Comparison of ENCODE assay signal across 29 mouse cellular contexts in genomic region chr12:100776991-100777390, GRCm38 (mm10). TPM values are rescaled to one million over a fixed set of nuclear protein-coding genes. Genes with fewer than 3 reads are reported as not detected.
A peak's percentile ranks its signal among the peaks of the same experiment; 100 is the strongest.
DNase-seq lines count a peak whose midpoint lies in the region; ATAC-seq and TF ChIP-seq lines count a peak whose summit lies in the region.
"Had no signal": no experiment of that assay in that cellular context is flagged by ENCODE, and none has a peak within 500 bp of the region (broad histone marks: within the 10 kb centered on the region; RNA-seq: fewer than 3 reads in every experiment).

No protein-coding gene starts in this region.

- H3K4me1 ChIP-seq in bone marrow macrophage, adult 2 months (ENCODE audit: control insufficient read depth, insufficient read depth, low read length) = peaks cover 65% of the 10 kb centered on the region
- peaks cover 46% of the 10 kb centered on the region for H3K4me1 ChIP-seq in small intestine, adult 2 months (ENCODE audit: control insufficient read depth, insufficient read depth, insufficient read length, low read length)
- peaks cover 17% of the 10 kb centered on the region for H3K4me1 ChIP-seq in kidney, embryonic 15.5 days

- TF ChIP-seq POLR2A in bone marrow macrophage, adult 2 months (IDR thresholded peaks at IDR 0.05; ENCODE audit: borderline replicate concordance, low read depth, low read length) = no peak
- no peak for TF ChIP-seq POLR2A in small intestine, adult 2 months (IDR thresholded peaks at IDR 0.05; ENCODE audit: low read depth, low read length)

- no peak overlapping the region for H3K9ac ChIP-seq in kidney, embryonic 15.5 days
- H3K9ac ChIP-seq: embryonic facial prominence, embryonic 13.5 days; forebrain, embryonic 13.5 days; heart, embryonic 13.5 days; hindbrain, embryonic 12.5 days; hindbrain, embryonic 15.5 days had no signal

- TF ChIP-seq CTCF in bone marrow macrophage, adult 2 months (IDR thresholded peaks at IDR 0.05; ENCODE audit: low read depth, low read length) = no peak
- TF ChIP-seq CTCF in small intestine, adult 2 months (IDR thresholded peaks at IDR 0.05; ENCODE audit: extremely low read depth, insufficient read length, insufficient replicate concordance, low read depth, low read length) = no peak

- H3K36me3 ChIP-seq in small intestine, adult 2 months (ENCODE audit: control insufficient read depth, insufficient read depth, low read length) = no peaks in the 10 kb centered on the region
- H3K36me3 ChIP-seq in kidney, embryonic 15.5 days = no peaks in the 10 kb centered on the region
- H3K36me3 ChIP-seq: embryonic facial prominence, embryonic 10.5 days; embryonic facial prominence, embryonic 13.5 days; forebrain, embryonic 10.5 days; G1E; heart, embryonic 10.5 days; heart, embryonic 13.5 days; hindbrain, embryonic 12.5 days; hindbrain, embryonic 15.5 days had no signal

- no peaks in the 10 kb centered on the region for H3K9me3 ChIP-seq in kidney, embryonic 15.5 days (replicated peaks)
- H3K9me3 ChIP-seq: embryonic facial prominence, embryonic 10.5 days; embryonic facial prominence, embryonic 13.5 days; forebrain, embryonic 10.5 days; forebrain, embryonic 13.5 days; G1E; heart, embryonic 10.5 days; heart, embryonic 13.5 days; hindbrain, embryonic 12.5 days; hindbrain, embryonic 15.5 days had no signal

- ATAC-seq in kidney, embryonic 15.5 days (replicated peaks; ENCODE audit: low FRiP score) = no peak
- ATAC-seq: activated CD4-positive, CD25-positive, alpha-beta regulatory T cell, adult 4 months; forebrain, embryonic 13.5 days; forebrain, embryonic 16.5 days; intestine, postnatal 0 days had no signal

- no peaks in the 10 kb centered on the region for H3K27me3 ChIP-seq in small intestine, adult 2 months (ENCODE audit: control insufficient read depth, insufficient read depth, low read length)
- H3K27me3 ChIP-seq in kidney, embryonic 15.5 days = no peaks in the 10 kb centered on the region
- H3K27me3 ChIP-seq: CH12.LX; embryonic facial prominence, embryonic 13.5 days; forebrain, embryonic 13.5 days; heart, embryonic 13.5 days; hindbrain, embryonic 12.5 days; hindbrain, embryonic 15.5 days had no signal

- DNase-seq in 3134 (ENCODE audit: extremely low read depth, insufficient read length, low spot score) = peak; percentile 45
- peak; percentile 72 for DNase-seq in 3T3-L1 (ENCODE audit: low read depth, low spot score)
- DNase-seq in embryo, embryonic 9.5 days (ENCODE audit: extremely low spot score) = no peak
- DNase-seq: adrenal gland, adult 8-10 months; adrenal gland, postnatal 25 days; B cell, adult 2 months; cerebellum, adult 11 months; cerebellum, adult 2 months; cerebellum, adult 9-11 months; cerebellum, postnatal 25 days; gastrocnemius, postnatal 25 days; heart, postnatal 14 days had no signal

- no peak overlapping the region for H3K4me3 ChIP-seq in bone marrow macrophage, adult 2 months (ENCODE audit: insufficient read depth, low read length)
- no peak overlapping the region for H3K4me3 ChIP-seq in small intestine, adult 2 months (ENCODE audit: low read depth, low read length)
- no peak overlapping the region for H3K4me3 ChIP-seq in kidney, embryonic 15.5 days (replicated peaks)
- H3K4me3 ChIP-seq: embryonic facial prominence, embryonic 10.5 days; embryonic facial prominence, embryonic 13.5 days; forebrain, embryonic 10.5 days; forebrain, embryonic 13.5 days; heart, adult 2 months; heart, embryonic 10.5 days; heart, embryonic 13.5 days; hindbrain, embryonic 12.5 days; hindbrain, embryonic 15.5 days had no signal

- peak overlapping the region; percentile 93 for H3K27ac ChIP-seq in bone marrow macrophage, adult 2 months (ENCODE audit: insufficient read depth, low read depth, low read length)
- peak overlapping the region; percentile 4; the same call in 1 of the 2 replicates for H3K27ac ChIP-seq in small intestine, adult 2 months (ENCODE audit: insufficient read depth, low read depth, low read length)
- no peak overlapping the region for H3K27ac ChIP-seq in kidney, embryonic 15.5 days
- H3K27ac ChIP-seq: embryonic facial prominence, embryonic 10.5 days; embryonic facial prominence, embryonic 13.5 days; forebrain, embryonic 10.5 days; forebrain, embryonic 13.5 days; heart, embryonic 10.5 days; heart, embryonic 13.5 days; hindbrain, embryonic 12.5 days; hindbrain, embryonic 15.5 days had no signal

- no peak overlapping the region for H3K4me2 ChIP-seq in kidney, embryonic 15.5 days
- H3K4me2 ChIP-seq: embryonic facial prominence, embryonic 13.5 days; forebrain, embryonic 13.5 days; heart, embryonic 13.5 days; hindbrain, embryonic 12.5 days; hindbrain, embryonic 15.5 days had no signal

- WGBS in small intestine, adult 2 months = 84% methylated on average over 6 of the region's 6 CpGs
- 90% methylated on average over 6 of the region's 6 CpGs for WGBS in kidney, embryonic 15.5 days

RNA-seq across cellular contexts. Expression of gene Dglucy, which starts 1.9 kb away (rescaled TPM):
- 30.9 and 34.1 TPM in 2 replicates for polyA plus RNA-seq in bone marrow macrophage, adult 2 months (2012; ENCODE audit: insufficient read depth, insufficient read length, missing spikeins)
- 14.6 and 21.8 TPM in 2 replicates for polyA plus RNA-seq in small intestine, adult 2 months (2012; rRNA removed)
- polyA plus RNA-seq in kidney, embryonic 15.5 days (2015; fragmentation: Nextera tagmentation; extraction: Ambion mirVana) = 2.6 and 3.0 TPM in 2 replicates

RNA-seq across cellular contexts. Expression of gene Rps6ka5, which starts 50.2 kb away (rescaled TPM):
- polyA plus RNA-seq in bone marrow macrophage, adult 2 months (2012; ENCODE audit: insufficient read depth, insufficient read length, missing spikeins) = 13.7 and 15.0 TPM in 2 replicates
- polyA plus RNA-seq in small intestine, adult 2 months (2012; rRNA removed) = 0.62 TPM in 2 replicates
- 3.9 and 4.9 TPM in 2 replicates for polyA plus RNA-seq in kidney, embryonic 15.5 days (2015; fragmentation: Nextera tagmentation; extraction: Ambion mirVana)
